Mouse (Mus musculus): ENCODE measurements around the gene Gtf3a.

DNA sequence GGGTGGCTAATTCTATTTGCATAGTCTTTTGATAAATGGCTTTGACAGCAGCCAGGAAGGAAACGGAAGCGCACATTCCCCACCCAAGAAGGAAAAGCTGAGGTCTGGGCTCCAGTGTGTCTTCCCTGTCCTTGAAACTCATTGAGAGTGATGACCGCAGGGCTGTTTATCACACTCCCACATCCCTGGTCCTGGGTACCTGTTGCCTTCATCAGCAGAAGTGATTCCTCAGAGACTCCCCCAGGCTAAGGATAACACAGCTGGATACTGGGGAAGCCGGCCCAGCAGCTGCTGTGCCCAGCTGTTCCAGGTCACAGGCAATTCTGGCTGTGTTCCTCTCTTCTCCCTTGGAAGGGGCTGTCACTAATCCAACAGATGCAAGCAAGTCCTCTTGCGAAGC is 40.9 kb upstream of the Gtf3a start:
- TF ChIP-seq CTCF (IDR thresholded peaks at IDR 0.05; ENCODE audit: low read depth) (no peak), EP300 (IDR thresholded peaks at IDR 0.05; ENCODE audit: low read depth) (no peak)
